Mouse (Mus musculus): Measurements from ENCODE around the gene Prkcz.

DNA sequence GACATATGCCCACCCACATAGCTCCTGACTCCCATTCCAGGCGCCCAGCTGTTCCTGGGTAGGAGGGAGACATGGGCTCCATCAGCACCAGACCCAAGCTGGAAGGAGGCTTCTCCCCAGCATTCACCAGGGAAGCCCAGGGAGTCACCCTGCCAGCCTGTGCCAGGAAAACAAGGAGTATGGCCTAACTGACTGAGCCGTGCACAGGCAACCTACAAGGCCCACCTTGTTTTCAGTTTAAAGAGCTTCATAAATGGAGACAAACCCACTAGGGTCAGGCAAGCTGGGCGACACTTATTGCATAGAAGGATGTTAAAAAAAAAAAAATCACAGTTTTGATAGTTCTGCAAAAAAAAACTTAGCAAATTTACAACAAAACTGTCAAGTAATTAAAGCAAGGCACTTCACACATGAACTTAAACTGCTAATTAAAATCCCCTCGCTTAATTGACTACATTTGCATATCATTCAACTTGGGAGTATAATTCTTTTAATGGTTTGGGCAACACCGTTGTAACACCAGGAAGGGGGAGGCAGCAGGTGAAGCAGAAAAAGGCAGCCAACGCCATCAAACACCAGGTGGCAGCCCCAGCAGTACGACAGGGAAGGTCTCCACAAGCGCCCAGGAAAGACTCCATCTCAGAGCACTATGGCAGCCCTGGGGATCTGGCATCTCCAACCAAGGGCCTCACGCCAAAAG is 148.0 kb downstream of the Prkcz start:
- TF ChIP-seq CTCF (conservative IDR thresholded peaks at IDR 0.05; ENCODE audit: low read length) (no peak), POU5F1 (IDR thresholded peaks at IDR 0.05; ENCODE audit: borderline replicate concordance, low read length) (no peak), NANOG (IDR thresholded peaks at IDR 0.05; ENCODE audit: borderline replicate concordance, low read length) (no peak)

Measured in E14TG2a.4 (cell line).